Mouse (Mus musculus): ENCODE data around the gene Kif26b. TPM values are rescaled to one million over a fixed set of nuclear protein-coding genes. Genes with fewer than 3 reads are reported as not detected.

Kif26b gene
- total and polyA plus RNA-seq, 3 experiments, result 0.86 to 3.0 (median 2.4) TPM

DNA sequence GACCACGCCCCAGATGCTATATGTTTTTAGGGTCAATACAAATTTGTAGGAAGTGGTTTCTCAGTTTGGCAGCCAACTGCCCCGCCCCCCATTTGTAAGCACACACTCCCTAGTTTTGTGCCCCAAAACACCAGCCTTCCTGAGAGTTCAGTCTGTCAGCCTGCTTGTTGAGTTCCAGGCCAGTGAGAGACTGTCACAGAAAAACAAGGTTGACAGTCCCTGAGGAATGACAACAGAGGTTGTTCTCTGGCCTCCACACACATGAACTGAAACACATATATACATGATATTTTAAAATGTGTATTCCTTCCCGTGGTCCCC lies 365.1 kb downstream of the Kif26b start:
- TF ChIP-seq CTCF (IDR thresholded peaks at IDR 0.05) (no peak), POLR2A (IDR thresholded peaks at IDR 0.05; ENCODE audit: insufficient read depth, low read depth, low read length) (no peak)
- WGBS, result 92% methylated on average over 3 of the region's 3 CpGs

DNA sequence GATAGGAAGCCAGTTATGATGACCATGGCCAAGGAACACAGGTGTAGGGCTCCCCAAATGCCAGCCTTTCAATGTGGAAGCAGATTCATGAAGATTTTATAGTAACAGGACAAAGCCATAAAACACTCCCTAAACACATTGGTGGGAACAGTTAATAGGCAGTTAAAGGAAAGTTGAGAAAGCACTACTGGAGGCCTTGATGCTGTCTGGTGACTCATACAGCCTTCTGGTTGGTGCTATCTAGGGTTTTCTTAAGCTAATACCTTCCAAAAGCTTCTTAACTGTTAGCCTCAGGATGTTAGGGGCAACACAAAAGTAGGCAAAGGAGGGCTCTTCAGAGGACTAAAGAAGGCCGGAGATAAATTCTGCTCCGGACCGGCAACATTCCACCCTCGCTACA lies 366.7 kb downstream of the Kif26b start:
- DNase-seq, result no peak
- WGBS, result 92% methylated on average over 4 of the region's 4 CpGs
- Histone ChIP-seq H3K36me3 (ENCODE audit: control insufficient read depth, insufficient read depth, low read length) (no peaks in the 10 kb centered on the region), H3K9ac (ENCODE audit: low read depth, low read length) (no peak overlapping the region), H3K27me3 (ENCODE audit: control insufficient read depth, insufficient read depth, low read length) (no peaks in the 10 kb centered on the region), H3K27ac (no peak overlapping the region), H3K79me2 (replicated peaks; ENCODE audit: control insufficient read depth, insufficient read depth, low read length) (no peaks in the 10 kb centered on the region), H3K4me3 (no peak overlapping the region), H3K4me1 (ENCODE audit: control insufficient read depth, insufficient read depth, low read length) (no peaks in the 10 kb centered on the region)
- no peak for TF ChIP-seq EP300 (IDR thresholded peaks at IDR 0.05; ENCODE audit: insufficient read depth, low read depth, low read length)
- intact Hi-C loops (cut with DNase I), result no loop called here

More for the DNA sequence above, 365.1 kb downstream of the Kif26b start:
- DNase-seq, result no peak
- Histone ChIP-seq H3K4me3 (no peak overlapping the region), H3K4me1 (ENCODE audit: control insufficient read depth, insufficient read depth, low read length) (no peaks in the 10 kb centered on the region), H3K36me3 (ENCODE audit: control insufficient read depth, insufficient read depth, low read length) (no peaks in the 10 kb centered on the region), H3K9ac (ENCODE audit: low read depth, low read length) (no peak overlapping the region), H3K27me3 (ENCODE audit: control insufficient read depth, insufficient read depth, low read length) (no peaks in the 10 kb centered on the region), H3K79me2 (replicated peaks; ENCODE audit: control insufficient read depth, insufficient read depth, low read length) (no peaks in the 10 kb centered on the region), H3K27ac (no peak overlapping the region)
- intact Hi-C loops (cut with DNase I), result no loop called here

DNA sequence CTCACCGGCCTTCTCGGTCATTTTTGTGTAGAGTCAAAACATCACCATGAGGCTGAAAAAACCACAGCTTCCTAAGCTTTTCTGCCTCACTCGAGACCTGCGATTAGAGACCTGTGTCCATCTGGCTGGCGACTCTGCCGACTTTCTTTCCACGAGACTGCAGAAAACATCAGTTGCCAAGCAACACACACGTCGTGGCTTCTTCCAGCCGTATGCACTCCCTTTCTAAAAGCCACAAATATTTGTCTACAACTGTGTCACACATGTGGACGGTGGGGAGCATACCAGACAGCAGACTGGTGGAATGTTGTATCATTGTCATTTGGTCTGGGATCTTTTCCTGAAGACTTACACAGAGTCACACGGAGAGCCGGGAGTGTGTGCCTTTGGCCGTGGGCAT lies 382.0 kb downstream of the Kif26b start:
- no peak for DNase-seq
- H3K9ac ChIP-seq (ENCODE audit: low read depth, low read length), result no peak overlapping the region
- no peak overlapping the region for H3K4me3 ChIP-seq
- no peaks in the 10 kb centered on the region for H3K36me3 ChIP-seq (ENCODE audit: control insufficient read depth, insufficient read depth, low read length)
- intact Hi-C loops (cut with DNase I), result no loop called here
- TF ChIP-seq EP300 (IDR thresholded peaks at IDR 0.05; ENCODE audit: insufficient read depth, low read depth, low read length), result no peak
- no peak for TF ChIP-seq POLR2A (IDR thresholded peaks at IDR 0.05; ENCODE audit: insufficient read depth, low read depth, low read length)
- TF ChIP-seq CTCF (IDR thresholded peaks at IDR 0.05), result no peak
- WGBS, result 51% methylated on average over 14 of the region's 14 CpGs
- H3K4me1 ChIP-seq (ENCODE audit: control insufficient read depth, insufficient read depth, low read length), result no peaks in the 10 kb centered on the region
- no peak overlapping the region for H3K27ac ChIP-seq
- H3K27me3 ChIP-seq (ENCODE audit: control insufficient read depth, insufficient read depth, low read length), result no peaks in the 10 kb centered on the region
- H3K79me2 ChIP-seq (replicated peaks; ENCODE audit: control insufficient read depth, insufficient read depth, low read length), result no peaks in the 10 kb centered on the region

DNA sequence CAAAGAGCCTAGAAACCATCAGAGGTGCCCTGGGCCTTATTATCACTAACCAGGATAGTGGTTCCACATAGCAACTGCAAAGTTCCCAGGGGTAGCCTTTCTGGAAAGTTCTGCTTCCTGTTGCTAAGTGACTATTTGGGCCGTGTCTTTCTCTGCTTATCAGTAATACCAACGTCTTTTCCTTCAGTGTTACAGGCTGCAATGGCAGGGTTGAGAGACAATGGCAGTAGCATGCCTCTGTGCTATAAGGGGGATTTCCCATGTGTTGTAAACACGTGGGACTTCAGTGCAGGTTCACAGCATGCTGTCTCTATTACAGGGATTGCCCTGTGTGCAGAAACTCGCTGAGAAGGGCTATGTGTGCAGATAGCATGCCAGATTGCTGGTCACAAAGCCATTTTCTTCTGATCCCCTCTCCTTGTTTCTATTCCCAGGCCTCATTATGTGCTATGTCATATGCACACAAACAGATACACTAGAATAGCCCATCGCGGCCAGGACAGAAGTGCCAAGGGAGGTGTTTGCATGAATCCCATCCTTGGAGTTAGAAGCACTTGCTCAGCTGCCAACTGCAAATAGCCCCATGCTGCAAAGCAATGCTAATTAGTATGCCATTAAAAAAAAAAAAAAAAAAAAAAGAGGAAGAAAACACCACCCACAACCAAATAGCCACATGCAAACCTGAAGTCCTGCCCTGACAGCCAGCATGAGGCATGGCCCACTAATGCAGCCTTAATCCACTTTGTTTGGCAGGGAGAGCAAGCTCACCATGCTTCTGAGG lies 384.2 kb downstream of the Kif26b start:
- H3K27me3 ChIP-seq (ENCODE audit: control insufficient read depth, insufficient read depth, low read length), result no peaks in the 10 kb centered on the region
- intact Hi-C loops (cut with DNase I), result no loop called here
- H3K9ac ChIP-seq (ENCODE audit: low read depth, low read length), result no peak overlapping the region
- no peaks in the 10 kb centered on the region for H3K4me1 ChIP-seq (ENCODE audit: control insufficient read depth, insufficient read depth, low read length)
- H3K27ac ChIP-seq, result no peak overlapping the region
- H3K79me2 ChIP-seq (replicated peaks; ENCODE audit: control insufficient read depth, insufficient read depth, low read length), result no peaks in the 10 kb centered on the region
- no peak for TF ChIP-seq CTCF (IDR thresholded peaks at IDR 0.05)
- TF ChIP-seq POLR2A (IDR thresholded peaks at IDR 0.05; ENCODE audit: insufficient read depth, low read depth, low read length), result no peak
- TF ChIP-seq EP300 (IDR thresholded peaks at IDR 0.05; ENCODE audit: insufficient read depth, low read depth, low read length), result no peak
- H3K36me3 ChIP-seq (ENCODE audit: control insufficient read depth, insufficient read depth, low read length), result no peaks in the 10 kb centered on the region
- no peak overlapping the region for H3K4me3 ChIP-seq
- DNase-seq, result no peak
- 33% methylated on average over 6 of the region's 6 CpGs for WGBS

DNA sequence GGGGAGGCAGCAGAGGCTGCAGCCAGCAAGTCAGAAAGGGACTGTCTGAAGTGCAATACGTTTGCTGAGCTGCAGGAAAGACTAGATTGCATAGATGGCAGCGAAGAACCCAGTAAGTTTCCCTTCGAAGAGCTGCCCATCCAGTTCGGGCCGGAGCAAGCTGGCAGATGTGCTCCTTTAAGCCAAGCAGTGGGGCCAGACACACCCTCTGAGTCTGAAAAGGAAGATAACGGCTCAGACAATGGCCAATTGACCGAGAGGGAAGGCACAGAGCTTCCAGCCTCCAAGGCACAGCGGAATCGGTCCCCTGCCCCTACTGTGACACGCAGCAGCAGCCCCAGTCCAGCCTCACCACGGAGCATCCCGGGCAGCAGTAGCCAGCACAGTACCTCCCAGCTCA lies 386.1 kb downstream of the Kif26b start:
- intact Hi-C loops (cut with DNase I), result no loop called here
- no peak for DNase-seq
- WGBS, result 67% methylated on average over 12 of the region's 12 CpGs
- TF ChIP-seq POLR2A (IDR thresholded peaks at IDR 0.05; ENCODE audit: insufficient read depth, low read depth, low read length) (no peak), EP300 (IDR thresholded peaks at IDR 0.05; ENCODE audit: insufficient read depth, low read depth, low read length) (no peak), CTCF (IDR thresholded peaks at IDR 0.05) (no peak)
- H3K27ac ChIP-seq, result no peak overlapping the region
- no peak overlapping the region for H3K4me3 ChIP-seq
- H3K4me1 ChIP-seq (ENCODE audit: control insufficient read depth, insufficient read depth, low read length), result no peaks in the 10 kb centered on the region
- H3K79me2 ChIP-seq (replicated peaks; ENCODE audit: control insufficient read depth, insufficient read depth, low read length), result no peaks in the 10 kb centered on the region
- no peak overlapping the region for H3K9ac ChIP-seq (ENCODE audit: low read depth, low read length)
- no peaks in the 10 kb centered on the region for H3K27me3 ChIP-seq (ENCODE audit: control insufficient read depth, insufficient read depth, low read length)
- H3K36me3 ChIP-seq (ENCODE audit: control insufficient read depth, insufficient read depth, low read length), result no peaks in the 10 kb centered on the region

DNA sequence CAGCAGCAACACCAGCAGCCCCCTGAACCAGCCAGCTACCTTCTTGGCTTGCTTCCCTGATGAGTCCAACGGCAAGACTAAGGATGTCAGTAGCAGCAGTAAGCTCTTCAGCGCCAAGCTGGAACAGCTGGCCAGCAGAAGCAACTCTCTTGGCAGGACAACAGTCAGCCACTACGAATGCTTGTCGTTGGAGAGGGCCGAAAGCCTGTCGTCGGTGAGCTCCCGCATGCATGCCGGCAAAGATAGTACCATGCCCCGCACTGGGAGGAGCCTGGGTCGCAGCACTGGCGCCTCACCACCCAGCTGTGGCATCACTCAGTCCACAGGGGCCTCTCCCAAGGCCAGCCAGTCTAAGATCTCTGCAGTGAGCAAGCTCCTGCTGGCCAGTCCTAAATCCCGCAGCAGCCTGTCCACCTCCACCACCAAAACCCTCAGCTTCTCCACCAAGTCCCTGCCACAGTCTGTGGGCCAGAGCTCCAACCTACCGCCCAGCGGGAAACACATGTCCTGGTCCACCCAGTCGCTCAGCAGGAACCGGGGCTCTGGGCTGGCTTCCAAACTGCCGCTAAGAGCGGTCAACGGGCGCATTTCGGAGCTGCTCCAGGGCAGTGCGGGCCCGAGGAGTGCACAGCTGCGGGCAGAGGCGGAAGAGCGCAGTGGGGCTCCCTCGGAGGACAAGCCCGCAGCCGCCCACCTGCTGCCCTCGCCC lies 388.4 kb downstream of the Kif26b start:
- no peaks in the 10 kb centered on the region for H3K79me2 ChIP-seq (replicated peaks; ENCODE audit: control insufficient read depth, insufficient read depth, low read length)
- 46% methylated on average over 31 of the region's 31 CpGs for WGBS
- H3K9ac ChIP-seq (ENCODE audit: low read depth, low read length), result no peak overlapping the region
- no peaks in the 10 kb centered on the region for H3K27me3 ChIP-seq (ENCODE audit: control insufficient read depth, insufficient read depth, low read length)
- H3K36me3 ChIP-seq (ENCODE audit: control insufficient read depth, insufficient read depth, low read length), result no peaks in the 10 kb centered on the region
- TF ChIP-seq CTCF (IDR thresholded peaks at IDR 0.05) (no peak), POLR2A (IDR thresholded peaks at IDR 0.05; ENCODE audit: insufficient read depth, low read depth, low read length) (no peak), EP300 (IDR thresholded peaks at IDR 0.05; ENCODE audit: insufficient read depth, low read depth, low read length) (no peak)
- no peak overlapping the region for H3K27ac ChIP-seq
- intact Hi-C loops (cut with DNase I), result no loop called here
- peak in 1 of 2 experiments; percentile 10 for DNase-seq
- H3K4me1 ChIP-seq (ENCODE audit: control insufficient read depth, insufficient read depth, low read length), result no peaks in the 10 kb centered on the region
- no peak overlapping the region for H3K4me3 ChIP-seq
